Mouse (Mus musculus) heart, postnatal 10 days (tissue): Measurements from ENCODE around the gene Sept6. TPM values are rescaled to one million over a fixed set of nuclear protein-coding genes. Genes with fewer than 3 reads are reported as not detected.
A peak's percentile ranks its signal among the peaks of the same experiment; 100 is the strongest.
"Not testable (repeated sequence)": the region's sequence is repeated elsewhere in the genome, so short reads cannot be mapped to it uniquely, and the experiment has no call there.

ENCODE experiments used
- DNase-seq, 2 experiments: peaks; one replicate each; pipeline ENCODE4 v3.0.0; 2021
- intact Hi-C: fragments of 180-260 bp; cut with DNase I; formaldehyde crosslinking; loops from one replicate; pipeline ENCODE4 v1.15.1; 2025
- total RNA-seq, 2 experiments: library from RNA; stranded (reverse); gene quantifications; 2 replicates each; pipeline ENCODE4 v1.2.3; 2021

Gene Sept6
- total RNA-seq, 2 experiments from 2014 or later: 23.2 to 25.0 TPM

GRCm38 (mm10) chrX:36974905-36975304, 16.7 kb downstream of the Sept6 start:
- intact Hi-C loops: no loop called here
- DNase-seq: peak in 1 of 2 experiments; percentile 23

- intact Hi-C loops: no loop called here
- peak; percentile 40 to 50 for DNase-seq
Observed at GRCm38 (mm10) chrX:36972951-36973471, 18.6 kb downstream of the Sept6 start.

GRCm38 (mm10) chrX:36971156-36971555, 20.4 kb downstream of the Sept6 start:
- no peak for DNase-seq
- intact Hi-C loops: no loop called here

- no peak for DNase-seq
- intact Hi-C loops: no loop called here
Observed at GRCm38 (mm10) chrX:36969501-36969900, 22.1 kb downstream of the Sept6 start.

- intact Hi-C loops: no loop called here
- no peak for DNase-seq
Observed at GRCm38 (mm10) chrX:36956674-36957073, 34.9 kb downstream of the Sept6 start.

- peak in 1 of 2 experiments; percentile 9 for DNase-seq
Observed at GRCm38 (mm10) chrX:36941106-36941505, 50.5 kb downstream of the Sept6 start.

GRCm38 (mm10) chrX:36939806-36940413, 51.7 kb downstream of the Sept6 start:
- intact Hi-C loops: no loop called here
- peak; percentile 74 to 75 for DNase-seq

More at GRCm38 (mm10) chrX:36941106-36941505, 50.5 kb downstream of the Sept6 start:
- intact Hi-C loops: no loop called here

- no peak for DNase-seq
- intact Hi-C loops: no loop called here
Observed at GRCm38 (mm10) chrX:36935326-36935966, 56.1 kb downstream of the Sept6 start.

GRCm38 (mm10) chrX:36930574-36930973, 61.0 kb downstream of the Sept6 start:
- intact Hi-C loops: loop anchor here (2.0 to 5.0 kb wide), 2 partner anchors 57 to 92 kb away; no protein-coding TSS in a partner anchor
- DNase-seq: peak in 1 of 2 experiments; percentile 26

- no peak for DNase-seq
- intact Hi-C loops: loop anchor here (2.0 to 5.0 kb wide), 2 partner anchors 58 to 93 kb away; no protein-coding TSS in a partner anchor
Observed at GRCm38 (mm10) chrX:36929694-36930093, 61.9 kb downstream of the Sept6 start.

- no peak for DNase-seq
- intact Hi-C loops: no loop called here
Observed at GRCm38 (mm10) chrX:36928791-36929190, 62.8 kb downstream of the Sept6 start.

- intact Hi-C loops: no loop called here
- DNase-seq: no peak
Observed at GRCm38 (mm10) chrX:36921346-36921745, 70.2 kb downstream of the Sept6 start.

- no peak for DNase-seq
- intact Hi-C loops: no loop called here
Observed at GRCm38 (mm10) chrX:36917749-36918148, 73.8 kb downstream of the Sept6 start.

- intact Hi-C loops: loop anchor here (5.0 kb wide), 1 partner anchor 111 kb away; no protein-coding TSS in a partner anchor
Observed at GRCm38 (mm10) chrX:36911343-36911742, 80.3 kb downstream of the Sept6 start.

GRCm38 (mm10) chrX:36906539-36906938, 85.1 kb downstream of the Sept6 start:
- DNase-seq: no peak
- intact Hi-C loops: loop anchor here (2.0 kb wide), 1 partner anchor 70 kb away; no protein-coding TSS in a partner anchor

More at GRCm38 (mm10) chrX:36911343-36911742, 80.3 kb downstream of the Sept6 start:
- peak; percentile 41 to 68 for DNase-seq

GRCm38 (mm10) chrX:36903115-36903768, 88.4 kb downstream of the Sept6 start:
- intact Hi-C loops: loop anchor here (2.0 kb wide), 1 partner anchor 28 kb away; the partner anchor contains the start of gene C330007P06Rik

GRCm38 (mm10) chrX:36902321-36903114, 89.1 kb downstream of the Sept6 start, which contains the start of gene Nkrf:
TSS of gene Nkrf (minus strand) at chrX:36902899.
- intact Hi-C loops: loop anchor here (2.0 kb wide), 1 partner anchor 28 kb away; the partner anchor contains the start of gene C330007P06Rik

More at GRCm38 (mm10) chrX:36903115-36903768, 88.4 kb downstream of the Sept6 start:
- DNase-seq: peak; percentile 94

GRCm38 (mm10) chrX:36901655-36902054, 89.9 kb downstream of the Sept6 start:
- DNase-seq: no peak
- intact Hi-C loops: loop anchor here (2.0 kb wide), 1 partner anchor 27 kb away; the partner anchor contains the start of gene C330007P06Rik

More at GRCm38 (mm10) chrX:36902321-36903114, 89.1 kb downstream of the Sept6 start, which contains the start of gene Nkrf:
- peak; percentile 22 to 32 for DNase-seq

GRCm38 (mm10) chrX:36898931-36899330, 92.7 kb downstream of the Sept6 start:
- intact Hi-C loops, DNase-seq: not testable (repeated sequence)

GRCm38 (mm10) chrX:36884719-36885118, 106.9 kb downstream of the Sept6 start:
- peak in 1 of 2 experiments; percentile 19 for DNase-seq
- intact Hi-C loops: no loop called here
